Mouse (Mus musculus): ENCODE data around the gene Nlrx1.
"Not testable (repeated sequence)": the region's sequence is repeated elsewhere in the genome, so short reads cannot be mapped to it uniquely, and the experiment has no call there.

Nlrx1 gene

GRCm38 (mm10) chr9:44268432-44268831, at the start of gene Nlrx1:
Gene Nlrx1 (minus strand): TSS chr9:44268599.
- DNase-seq (ENCODE audit: extremely low spot score, low read depth, low spot score): no peak

- DNase-seq (ENCODE audit: extremely low spot score, low read depth, low spot score): no peak
These were observed 49.1 kb upstream of the Nlrx1 start for GRCm38 (mm10) chr9:44317452-44317851.

DNA sequence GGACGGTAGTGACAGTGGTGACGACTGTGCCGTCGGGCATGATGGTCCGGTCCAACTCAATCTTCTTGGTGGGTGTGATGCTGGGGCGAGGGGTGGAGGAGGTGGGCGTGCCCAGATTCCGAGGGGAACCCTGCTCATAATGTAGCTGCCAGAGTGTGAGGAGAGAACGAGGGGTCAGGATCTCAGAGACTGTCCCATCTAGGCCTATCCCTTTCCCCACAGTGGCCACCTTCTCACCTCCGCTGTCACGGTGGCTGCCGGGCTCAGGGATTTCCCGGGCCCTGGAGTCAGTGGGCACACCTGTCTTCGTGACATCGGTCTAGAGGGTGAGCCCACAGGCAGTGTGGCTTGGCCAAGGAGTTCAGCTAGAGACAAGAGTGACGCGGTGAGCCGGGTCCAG, 46.5 kb upstream of the Nlrx1 start:
- no peak for DNase-seq (ENCODE audit: extremely low spot score, low read depth, low spot score)

- no peak for DNase-seq (ENCODE audit: extremely low spot score, low read depth, low spot score)
These were observed 45.8 kb upstream of the Nlrx1 start for GRCm38 (mm10) chr9:44314257-44314547.

GRCm38 (mm10) chr9:44313476-44314256, 45.3 kb upstream of the Nlrx1 start:
- DNase-seq (ENCODE audit: extremely low spot score, low read depth, low spot score): no peak

DNA sequence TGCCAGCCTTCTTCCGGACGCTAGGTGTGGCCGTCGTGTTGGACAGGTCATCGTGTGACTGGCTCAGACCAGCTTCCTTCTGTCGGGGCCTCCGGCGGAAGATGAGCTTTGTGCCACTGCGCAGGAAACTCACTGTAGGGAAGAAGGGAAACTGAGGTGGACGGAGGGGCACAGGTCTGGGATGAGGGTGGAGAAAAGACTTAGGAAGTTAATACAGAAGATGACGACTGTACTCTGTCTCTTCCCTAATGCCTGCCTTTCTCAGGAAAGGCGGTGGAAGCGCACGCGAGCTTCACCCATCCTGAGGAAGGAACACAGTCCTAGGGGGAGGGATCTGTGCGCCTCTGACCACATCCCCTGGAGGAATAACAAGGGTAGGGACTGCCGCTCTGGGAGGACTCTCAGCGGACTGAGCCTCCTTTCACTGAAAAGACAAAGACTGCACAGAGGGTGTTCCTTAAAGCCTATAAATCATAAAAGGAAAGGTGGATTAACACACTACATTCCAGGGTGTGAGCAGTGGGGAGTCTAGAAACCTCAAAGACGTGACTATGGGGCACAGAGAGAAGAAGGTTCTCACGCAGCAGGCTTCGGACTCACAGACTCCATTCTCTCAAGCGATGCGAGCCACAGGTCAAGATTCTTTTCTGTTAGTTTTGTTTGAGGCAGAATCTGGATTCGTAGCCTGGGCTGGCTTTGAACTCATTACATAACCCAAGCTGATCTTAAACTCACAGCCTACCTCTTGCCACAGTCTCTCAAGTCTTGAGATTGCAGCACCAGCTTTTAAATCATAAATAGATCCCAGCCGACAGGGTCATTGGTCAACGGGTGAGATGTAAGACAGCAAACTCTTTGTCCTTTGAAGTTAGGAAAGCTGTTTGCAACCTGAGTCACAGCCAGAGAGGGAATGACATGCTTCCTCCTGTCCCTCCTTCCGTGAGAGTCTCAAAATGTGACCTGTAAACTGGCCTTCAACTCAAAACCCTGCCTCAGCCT, 43.0 kb upstream of the Nlrx1 start:
- DNase-seq (ENCODE audit: extremely low spot score, low read depth, low spot score): no peak

- no peak for DNase-seq (ENCODE audit: extremely low spot score, low read depth, low spot score)
These were observed 42.3 kb upstream of the Nlrx1 start for GRCm38 (mm10) chr9:44310750-44311135.

DNA sequence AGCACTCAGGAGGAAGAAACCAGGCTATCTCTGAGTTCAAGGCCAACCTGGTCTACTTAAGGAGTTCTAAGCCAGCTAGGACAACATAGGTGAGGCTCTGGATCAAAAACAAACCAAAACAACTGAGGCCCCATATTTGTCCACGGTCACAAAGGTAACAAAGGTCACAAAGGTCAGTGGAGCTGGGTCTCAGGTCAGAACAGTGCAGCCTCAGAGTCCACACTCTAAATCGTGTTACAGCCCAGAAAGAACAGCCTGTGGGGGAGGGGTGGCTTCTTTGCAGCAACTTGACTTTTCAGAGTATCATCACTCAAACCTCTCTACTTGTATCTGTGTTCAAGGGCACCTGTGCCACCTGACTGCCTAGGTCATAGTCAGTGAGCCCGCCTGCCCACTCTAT, 41.4 kb upstream of the Nlrx1 start:
- DNase-seq (ENCODE audit: extremely low spot score, low read depth, low spot score): no peak

- no peak for DNase-seq (ENCODE audit: extremely low spot score, low read depth, low spot score)
These were observed 38.8 kb upstream of the Nlrx1 start for GRCm38 (mm10) chr9:44307248-44307647.

DNA sequence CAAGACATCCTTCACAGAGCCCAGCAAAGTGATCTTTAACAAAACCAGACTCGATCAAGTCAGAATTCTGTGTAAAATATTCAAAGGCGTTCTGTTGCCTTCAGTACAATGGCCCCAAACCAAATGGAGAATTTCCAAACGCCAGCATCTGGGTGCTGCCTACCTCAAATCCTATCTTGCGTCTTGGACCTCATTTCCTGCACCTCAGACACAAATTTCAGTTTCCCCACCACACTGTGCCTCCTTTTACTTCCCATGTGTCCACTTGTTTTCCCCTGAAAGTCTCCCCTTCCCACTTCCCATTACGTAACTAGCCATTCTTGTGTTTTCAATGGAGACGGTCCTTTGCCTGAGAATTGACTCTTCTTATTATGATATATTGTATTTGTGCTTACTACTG, 38.1 kb upstream of the Nlrx1 start:
- no peak for DNase-seq (ENCODE audit: extremely low spot score, low read depth, low spot score)

GRCm38 (mm10) chr9:44305466-44306079, 37.2 kb upstream of the Nlrx1 start, which contains the start of gene Hinfp:
Gene Hinfp (minus strand): TSS chr9:44305671.
- peak; percentile 96 for DNase-seq (ENCODE audit: extremely low spot score, low read depth, low spot score)

DNA sequence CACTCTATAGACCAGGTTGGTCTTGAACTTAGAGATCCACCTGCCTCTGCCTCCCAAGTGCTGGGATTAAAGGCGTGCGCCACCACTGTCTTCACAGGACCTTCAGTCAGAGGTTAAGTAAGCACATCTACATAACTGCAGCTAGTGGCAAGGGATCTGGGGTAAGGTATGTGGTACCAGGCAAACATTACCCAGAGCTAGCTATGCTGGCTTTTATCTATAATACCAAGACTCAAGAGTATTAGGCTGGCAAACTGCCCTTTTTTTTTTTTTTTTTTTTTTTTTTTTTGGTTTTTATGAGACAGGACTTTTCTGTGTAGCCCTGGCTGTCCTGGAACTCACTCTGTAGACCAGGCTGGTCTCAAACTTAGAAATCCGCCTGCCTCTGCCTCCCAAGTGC, 31.6 kb upstream of the Nlrx1 start:
- DNase-seq (ENCODE audit: extremely low spot score, low read depth, low spot score): not testable (repeated sequence)

GRCm38 (mm10) chr9:44292490-44292889, 24.1 kb upstream of the Nlrx1 start:
- no peak for DNase-seq (ENCODE audit: extremely low spot score, low read depth, low spot score)

GRCm38 (mm10) chr9:44288959-44289291, 20.5 kb upstream of the Nlrx1 start:
- no peak for DNase-seq (ENCODE audit: extremely low spot score, low read depth, low spot score)

DNA sequence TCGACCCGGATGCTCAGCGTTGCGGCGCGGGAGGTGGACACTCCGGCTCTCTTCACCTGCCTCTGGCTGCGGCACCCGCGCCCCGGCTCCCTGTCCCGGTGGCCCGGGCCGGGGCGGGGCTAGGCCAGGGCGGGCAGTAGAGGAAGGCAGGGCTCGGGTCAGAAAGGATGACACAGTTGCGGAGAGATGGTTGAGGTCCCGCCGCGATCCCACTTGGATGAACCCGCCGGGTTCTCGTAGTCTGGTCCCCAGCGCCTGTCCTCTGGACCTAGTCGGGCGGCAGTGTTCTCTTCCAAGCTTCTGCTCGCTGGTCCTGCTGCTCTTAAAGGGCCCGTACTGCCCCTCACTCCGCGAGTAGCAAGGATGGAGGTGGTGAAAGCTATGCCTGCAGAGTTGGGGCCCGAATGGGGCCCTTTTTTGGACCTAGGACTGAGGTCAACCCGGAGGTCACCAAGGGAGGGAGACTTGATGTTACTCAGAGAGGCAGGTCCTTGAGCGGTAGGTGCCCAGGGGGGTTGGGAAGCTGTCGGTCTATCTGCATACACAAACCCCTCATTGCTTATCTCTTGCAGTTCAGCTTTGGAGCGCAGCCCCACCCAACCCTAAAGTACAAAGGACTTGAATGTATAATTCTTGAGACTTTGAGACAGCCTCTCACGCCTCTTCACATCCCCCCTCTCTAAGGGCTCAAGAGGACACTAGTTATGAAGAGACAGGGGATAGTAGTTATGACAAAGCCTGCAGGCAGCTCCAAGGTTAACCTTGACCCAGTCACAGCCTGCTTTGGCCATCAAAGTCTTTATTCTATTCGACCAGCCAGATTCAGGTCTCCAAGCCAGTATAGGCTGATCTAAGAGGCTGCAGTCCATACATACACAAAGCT, 19.9 kb upstream of the Nlrx1 start, which contains the start of gene Abcg4:
TSS of gene Abcg4 (minus strand) at position 540 of the 883 bp plus-strand sequence.
- DNase-seq (ENCODE audit: extremely low spot score, low read depth, low spot score): no peak

- DNase-seq (ENCODE audit: extremely low spot score, low read depth, low spot score): no peak
These were observed 19.1 kb upstream of the Nlrx1 start for GRCm38 (mm10) chr9:44287401-44288075.

GRCm38 (mm10) chr9:44287003-44287400, 18.6 kb upstream of the Nlrx1 start:
- DNase-seq (ENCODE audit: extremely low spot score, low read depth, low spot score): no peak

GRCm38 (mm10) chr9:44286256-44286850, 18.0 kb upstream of the Nlrx1 start:
- no peak for DNase-seq (ENCODE audit: extremely low spot score, low read depth, low spot score)

DNA sequence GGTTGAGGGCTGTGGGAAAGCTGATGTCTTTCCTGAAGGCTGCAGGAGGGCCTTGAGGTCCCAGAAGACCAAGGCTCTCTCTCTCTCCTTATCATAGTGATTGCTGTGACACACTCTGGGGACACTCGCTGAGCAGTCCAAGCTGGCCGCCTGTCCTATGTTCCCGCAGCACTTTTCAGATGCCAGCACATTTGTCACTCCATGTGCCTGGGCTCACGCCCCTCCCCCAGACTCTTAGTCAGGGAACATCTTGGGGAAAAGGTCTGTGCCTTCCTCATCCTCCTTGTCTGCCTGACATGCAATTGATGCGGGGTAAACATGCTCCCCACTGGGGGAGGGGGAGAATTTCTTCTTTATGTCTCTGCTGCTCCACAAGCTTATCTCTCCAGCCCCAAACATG, 14.8 kb upstream of the Nlrx1 start:
- no peak for DNase-seq (ENCODE audit: extremely low spot score, low read depth, low spot score)

DNA sequence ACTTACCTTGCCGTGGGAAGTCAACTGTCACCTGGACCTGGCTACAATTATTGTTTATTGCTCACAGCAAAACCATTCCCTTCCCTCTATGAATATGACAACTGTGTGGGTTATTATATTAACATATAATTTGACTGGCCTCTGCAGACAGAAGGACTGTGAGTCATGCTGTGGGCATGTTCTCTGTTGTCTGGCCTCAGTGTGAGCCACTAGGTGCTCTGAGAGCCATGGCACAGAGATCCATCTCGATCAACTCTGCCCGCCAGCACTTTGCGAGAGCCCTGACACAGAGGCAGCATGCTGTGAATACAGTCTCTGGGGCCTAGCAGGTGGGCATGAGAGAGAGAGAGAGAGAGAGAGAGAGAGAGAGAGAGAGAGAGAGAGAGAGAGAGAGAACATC, 1.6 kb upstream of the Nlrx1 start:
- no peak for DNase-seq (ENCODE audit: extremely low spot score, low read depth, low spot score)
